Mouse (Mus musculus): Measurements from ENCODE around the gene Sprr2h.

The Sprr2h gene

GRCm38 (mm10) chr3:92385385-92385784 lies at the start of gene Sprr2h:
TSS of gene Sprr2h (plus strand) at chr3:92385685.
- DNase-seq (ENCODE audit: low spot score in 2 of 2) = no peak

DNA sequence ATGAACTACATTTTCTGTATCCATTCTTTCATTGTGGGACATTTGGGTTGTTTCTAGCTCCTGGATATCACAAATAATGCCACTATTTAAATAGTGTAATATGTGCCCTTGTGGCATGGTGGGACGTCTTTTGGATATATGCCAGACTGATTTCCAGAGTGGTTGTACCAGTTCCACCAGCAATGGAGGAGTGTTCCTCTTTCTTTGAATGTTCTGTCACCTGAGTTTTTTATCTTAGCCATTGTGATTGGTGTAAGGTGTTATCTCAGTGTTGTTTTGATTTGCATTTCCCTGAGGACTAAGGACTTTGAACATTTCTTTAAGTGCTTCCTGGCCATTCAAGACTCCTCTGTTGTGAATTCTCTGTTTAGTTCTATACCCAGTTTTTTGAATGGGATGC lies 49.2 kb upstream of the Sprr2h start:
- no peak for DNase-seq (ENCODE audit: low spot score in 2 of 2)

DNA sequence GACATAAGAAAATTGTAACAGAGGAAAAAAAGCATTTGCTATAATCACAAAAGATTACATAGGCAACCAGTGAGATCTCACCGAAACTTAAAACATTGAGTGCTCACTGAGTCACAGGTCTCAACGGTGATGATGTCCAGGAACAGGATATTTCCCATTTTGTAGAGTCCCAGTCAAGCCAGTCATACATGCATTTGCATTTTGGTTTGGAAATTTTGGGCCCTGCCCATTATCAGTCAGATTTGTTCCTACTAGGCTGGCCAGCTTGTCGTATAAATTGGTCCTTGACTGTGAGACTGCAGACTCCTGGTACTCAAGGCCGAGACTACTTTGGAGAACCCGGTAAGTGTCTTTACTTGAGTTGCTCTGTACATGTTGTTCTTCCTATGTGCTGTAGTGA lies 46.6 kb upstream of the Sprr2h start, which contains the start of gene Sprr2d:
TSS of gene Sprr2d (plus strand) at position 301 of the 400 bp plus-strand sequence.
- DNase-seq (ENCODE audit: low spot score in 2 of 2) = no peak

GRCm38 (mm10) chr3:92351843-92352242 lies 33.6 kb upstream of the Sprr2h start, which contains the start of gene Sprr2e:
TSS of gene Sprr2e (plus strand) at chr3:92352143.
- DNase-seq (ENCODE audit: low spot score in 2 of 2) = no peak

DNA sequence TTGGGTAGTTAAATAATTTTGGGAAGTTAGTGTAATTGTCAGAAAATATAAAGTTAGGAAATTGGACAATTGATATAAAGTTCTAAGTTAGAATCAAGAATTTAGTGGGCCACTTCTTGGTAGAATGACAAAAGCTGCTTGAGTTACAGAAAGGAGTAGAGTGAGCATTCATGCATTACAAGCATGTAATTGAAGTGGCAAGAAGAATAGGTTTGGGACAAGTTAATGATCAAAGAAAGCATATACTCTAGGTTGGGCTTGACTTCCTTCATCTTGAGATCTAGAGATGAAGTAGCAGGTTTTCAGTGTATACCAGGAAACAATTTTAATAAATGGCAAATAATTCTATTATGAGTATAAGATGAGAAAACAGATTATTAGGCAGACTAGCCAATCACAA lies 23.9 kb upstream of the Sprr2h start:
- no peak for DNase-seq (ENCODE audit: low spot score in 2 of 2)

- no peak for DNase-seq (ENCODE audit: low spot score in 2 of 2)
Measured at GRCm38 (mm10) chr3:92364887-92365286, 20.6 kb upstream of the Sprr2h start, which contains the start of gene Sprr2f. TSS of gene Sprr2f (plus strand) at chr3:92365187.

DNA sequence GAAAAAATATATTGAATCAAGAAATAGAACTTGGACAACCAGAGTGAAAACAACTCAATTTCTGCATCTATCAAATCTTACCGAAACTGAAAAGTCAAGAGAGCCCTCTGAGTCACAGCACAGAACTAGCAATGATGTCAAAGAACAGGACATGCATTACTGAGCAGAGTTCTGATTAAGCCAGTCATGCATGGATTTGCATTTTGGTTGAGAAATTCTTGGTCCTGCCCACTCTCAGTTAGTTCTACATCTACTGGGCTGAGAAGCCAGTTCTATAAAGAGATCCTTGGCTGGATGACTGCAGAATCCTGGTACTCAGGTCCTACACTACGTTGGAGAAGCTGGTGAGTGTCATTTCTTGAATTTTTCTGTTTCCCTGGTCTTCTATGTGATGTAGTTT lies 11.9 kb upstream of the Sprr2h start:
- no peak for DNase-seq (ENCODE audit: low spot score in 2 of 2)

DNA sequence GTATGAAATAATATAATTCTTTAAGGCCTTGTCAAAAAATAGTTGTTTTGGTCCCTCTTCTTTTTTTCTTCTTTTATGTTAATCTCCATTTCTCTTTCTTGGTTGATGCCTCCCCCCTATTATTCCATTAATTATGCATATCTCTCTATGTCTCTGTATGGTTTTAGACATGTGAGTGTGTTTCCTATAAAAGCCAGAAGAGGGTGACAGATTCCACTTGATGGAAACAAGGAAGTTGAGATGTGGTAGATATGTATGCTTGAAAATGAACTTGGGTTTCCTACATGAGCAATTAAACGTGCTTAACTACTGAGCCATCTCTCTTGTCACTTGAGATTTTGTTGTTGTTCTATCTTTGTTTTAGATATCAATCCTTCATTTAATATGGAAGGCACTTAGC lies 8.8 kb downstream of the Sprr2h start:
- DNase-seq (ENCODE audit: low spot score in 2 of 2) = no peak

DNA sequence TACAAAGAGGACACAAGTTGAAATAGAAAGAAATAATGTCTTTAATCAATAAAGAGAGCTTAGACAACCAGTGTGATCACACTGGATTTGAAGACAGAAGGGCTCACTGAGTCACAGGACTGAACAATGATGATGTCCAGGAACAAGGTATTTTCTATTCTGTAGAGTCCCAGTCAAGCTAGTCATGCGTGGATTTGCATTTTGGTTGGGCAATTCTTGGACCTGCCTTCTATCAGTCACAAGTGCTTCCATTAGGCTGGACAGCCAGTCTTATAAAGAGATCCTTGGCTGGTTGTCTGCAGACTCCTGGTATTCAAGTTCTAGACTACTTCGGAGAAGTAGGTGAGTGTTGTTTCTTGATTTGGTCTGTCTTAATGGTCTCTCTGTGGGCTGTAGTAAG lies 22.2 kb downstream of the Sprr2h start, which contains the start of gene Sprr2i:
TSS of gene Sprr2i (plus strand) at position 301 of the 400 bp plus-strand sequence.
- DNase-seq (ENCODE audit: low spot score in 2 of 2) = no peak

GRCm38 (mm10) chr3:92417782-92418181 lies 32.3 kb downstream of the Sprr2h start, which contains the start of gene Sprr2j-ps:
TSS of gene Sprr2j-ps (plus strand) at chr3:92418082.
- no peak for DNase-seq (ENCODE audit: low spot score in 2 of 2)

GRCm38 (mm10) chr3:92429323-92429722 lies 43.8 kb downstream of the Sprr2h start, which contains the start of gene Gm9774:
TSS of gene Gm9774 (minus strand) at chr3:92429423.
- DNase-seq (ENCODE audit: low spot score in 2 of 2) = no peak

- DNase-seq (ENCODE audit: low spot score in 2 of 2) = no peak
Measured at GRCm38 (mm10) chr3:92432282-92432681, 46.8 kb downstream of the Sprr2h start, which contains the start of gene Sprr2k. TSS of gene Sprr2k (plus strand) at chr3:92432582.
